Mouse (Mus musculus) thymus, postnatal 10 days (tissue): ENCODE measurements around the gene Ube2e2.

Experiments
- DNase-seq, 2 experiments: peaks; one replicate each; pipeline ENCODE4 v3.0.0; 2021; ENCODE audit warnings: low spot score in 2 of 2

The Ube2e2 gene

DNA sequence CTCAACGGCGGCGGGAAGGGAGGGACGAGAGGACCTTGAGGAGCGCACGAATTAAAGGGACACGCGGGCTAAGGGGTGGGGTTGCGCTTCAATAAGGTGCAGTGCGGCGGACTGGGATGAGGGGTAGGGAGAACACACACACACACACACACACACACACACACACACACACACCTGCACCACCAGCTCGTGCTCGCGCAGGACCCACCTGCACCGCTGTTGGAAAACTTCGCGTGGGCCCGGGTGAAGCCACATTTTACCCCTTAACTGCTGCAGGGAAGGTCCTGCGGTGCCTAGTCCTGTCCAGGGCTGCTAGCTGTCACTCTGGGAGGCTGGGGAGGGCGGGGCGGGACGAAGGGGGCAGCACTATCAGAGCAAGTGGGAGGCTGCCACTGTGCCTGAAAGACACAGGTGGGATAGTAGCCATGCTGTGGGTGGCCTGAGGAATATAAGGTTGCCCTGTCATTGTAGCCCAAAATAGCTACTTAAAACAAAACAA, at the start of gene Ube2e2:
Gene Ube2e2, minus strand, starts transcription at position 321 of the 499 bp plus-strand sequence.
- no peak for DNase-seq

GRCm38 (mm10) chr14:18940068-18940467, 46.0 kb upstream of the Ube2e2 start:
- no peak for DNase-seq

GRCm38 (mm10) chr14:18903553-18903952, 9.5 kb upstream of the Ube2e2 start:
- no peak for DNase-seq

GRCm38 (mm10) chr14:18893121-18893946, 733 bp downstream of the Ube2e2 start:
- peak; percentile 76 to 89 for DNase-seq

GRCm38 (mm10) chr14:18889571-18889970, 4.5 kb downstream of the Ube2e2 start:
- DNase-seq = no peak

DNA sequence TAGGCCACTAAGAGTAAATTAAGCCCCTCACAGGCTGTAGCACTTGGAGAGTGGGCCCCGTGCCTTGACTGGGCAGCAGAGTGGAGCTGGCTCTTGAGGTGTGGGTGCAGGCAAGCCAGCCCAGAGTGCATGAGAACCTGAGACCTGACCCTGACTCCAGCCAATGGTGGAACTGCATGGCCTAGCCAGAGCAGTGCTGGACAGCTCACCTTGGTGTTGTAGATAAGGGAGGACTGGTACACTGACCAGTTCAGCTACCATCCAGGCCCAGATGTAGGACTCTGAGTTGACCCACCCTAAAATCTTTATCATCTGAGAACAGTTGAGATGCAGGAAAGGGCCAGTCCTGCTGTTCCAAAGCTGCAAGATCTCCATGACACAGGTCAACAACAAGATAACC, 11.6 kb downstream of the Ube2e2 start:
- DNase-seq = no peak

DNA sequence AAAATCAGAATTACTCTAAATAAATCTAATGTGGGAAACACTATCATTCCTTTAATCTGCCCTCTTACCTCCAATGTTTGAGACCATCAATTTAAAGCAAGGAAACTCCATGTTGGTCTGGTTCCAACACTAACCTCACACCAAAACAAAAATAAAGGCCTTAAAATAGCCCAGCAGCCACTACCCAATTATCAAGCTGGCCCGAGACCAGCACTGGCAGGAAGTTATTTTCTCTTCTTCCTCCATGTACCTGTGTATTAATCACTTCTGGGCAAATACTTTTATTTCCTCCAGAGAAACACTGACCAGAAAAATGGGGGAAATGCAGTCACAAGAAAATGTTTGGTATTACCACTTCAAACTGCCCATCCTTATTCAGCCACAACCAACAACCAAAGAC, 23.4 kb downstream of the Ube2e2 start:
- no peak for DNase-seq

GRCm38 (mm10) chr14:18828661-18829060, 65.4 kb downstream of the Ube2e2 start:
- DNase-seq = no peak

DNA sequence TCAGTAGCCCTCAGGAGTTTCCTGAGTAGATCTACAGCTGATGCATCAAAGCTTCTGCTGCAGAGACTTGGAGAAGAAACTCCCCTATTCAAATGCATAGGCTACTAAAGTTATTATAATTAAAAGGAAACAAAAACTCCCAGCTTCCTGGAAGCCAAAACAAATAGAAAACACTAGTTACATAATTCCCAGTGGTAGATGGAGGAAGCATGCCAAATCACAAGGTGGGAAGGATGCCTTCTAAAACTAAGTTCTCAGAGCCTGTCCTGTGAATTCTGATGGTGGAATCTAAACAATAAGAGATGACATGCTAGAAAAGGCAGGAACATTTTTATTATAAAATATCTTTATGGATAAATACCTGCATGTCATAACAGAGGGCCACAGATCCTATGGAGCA, 67.3 kb downstream of the Ube2e2 start:
- no peak for DNase-seq

DNA sequence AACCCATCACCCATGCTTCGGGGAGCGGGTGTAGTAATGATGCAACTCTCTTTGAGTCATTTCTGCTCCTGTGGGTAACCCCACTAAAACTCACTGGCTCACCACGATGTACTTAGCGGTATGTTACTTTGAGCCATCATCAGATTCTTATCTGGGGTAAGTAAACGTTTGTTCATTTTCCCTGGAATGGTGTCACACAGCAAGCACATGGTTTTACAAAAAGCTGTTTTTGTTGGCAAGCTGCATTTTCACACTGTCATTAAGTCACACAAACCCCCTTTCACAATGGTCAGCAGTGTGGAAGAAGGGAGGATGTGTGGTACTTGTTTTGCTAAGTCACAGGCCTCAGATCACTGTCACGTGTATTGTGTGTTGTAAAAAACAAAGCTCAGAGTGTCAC, 73.4 kb downstream of the Ube2e2 start:
- DNase-seq = no peak

DNA sequence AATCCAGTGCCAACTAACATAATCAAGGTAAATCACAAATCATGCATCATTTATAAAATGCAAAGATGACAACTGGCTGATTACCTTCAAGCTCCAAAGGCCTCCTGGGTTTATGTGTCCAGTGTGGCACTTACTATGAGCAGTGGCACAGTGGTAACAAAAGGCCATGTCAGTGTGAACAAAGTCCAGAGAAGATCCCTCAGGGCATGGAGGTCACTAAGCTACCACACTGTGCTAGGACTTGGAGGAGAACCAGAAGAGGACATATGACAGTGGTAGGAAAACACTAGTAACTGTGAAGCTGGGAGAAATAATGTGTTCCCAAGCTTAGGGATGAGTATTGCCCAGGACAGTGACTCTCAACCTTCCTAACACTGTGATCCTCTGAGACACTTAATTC, 97.2 kb downstream of the Ube2e2 start:
- DNase-seq = no peak

DNA sequence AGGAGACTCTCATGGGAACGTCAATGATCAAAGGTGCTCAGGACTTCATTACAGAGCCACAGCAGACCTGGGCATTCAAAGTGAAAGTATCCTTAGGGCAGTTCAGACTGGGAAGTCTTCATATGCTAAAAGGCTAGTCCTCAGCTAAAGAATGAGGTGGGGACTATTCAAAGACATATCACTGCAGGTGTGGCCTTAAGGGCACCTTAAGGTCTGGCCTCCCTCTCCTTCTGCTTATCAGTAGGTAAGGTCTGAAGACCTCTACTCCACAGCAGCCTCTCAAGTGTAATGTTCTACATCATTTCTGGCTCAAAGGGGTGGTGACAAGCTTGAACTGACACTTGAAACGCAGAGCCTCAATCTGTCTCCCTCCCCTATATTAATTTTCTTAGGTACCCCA, 98.3 kb downstream of the Ube2e2 start:
- no peak for DNase-seq

GRCm38 (mm10) chr14:18778993-18779675, 114.9 kb downstream of the Ube2e2 start:
- no peak for DNase-seq

- DNase-seq = no peak
These were observed 115.8 kb downstream of the Ube2e2 start for GRCm38 (mm10) chr14:18778241-18778640.

GRCm38 (mm10) chr14:18776132-18776531, 117.9 kb downstream of the Ube2e2 start:
- DNase-seq = no peak

DNA sequence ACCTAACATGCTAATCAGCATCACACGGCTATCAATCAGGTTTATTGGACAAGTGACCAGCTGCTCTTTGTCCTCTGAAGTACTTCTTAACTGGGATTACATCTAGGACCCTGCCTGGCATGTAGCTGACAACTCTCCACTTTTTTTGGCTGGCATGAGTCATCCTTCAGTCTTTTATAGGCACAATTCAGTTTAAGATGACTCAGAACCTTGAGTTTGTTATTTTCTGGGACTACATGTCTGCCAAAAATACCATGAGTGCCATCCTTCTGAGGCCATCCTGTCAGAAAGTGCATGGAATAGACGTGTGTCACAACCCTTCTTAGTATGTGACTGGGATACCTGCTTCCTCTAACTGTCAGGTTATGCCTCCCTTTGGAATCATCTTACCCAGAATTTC, 120.3 kb downstream of the Ube2e2 start:
- DNase-seq = no peak

- DNase-seq = no peak
These were observed 134.3 kb downstream of the Ube2e2 start for GRCm38 (mm10) chr14:18759601-18760356.

DNA sequence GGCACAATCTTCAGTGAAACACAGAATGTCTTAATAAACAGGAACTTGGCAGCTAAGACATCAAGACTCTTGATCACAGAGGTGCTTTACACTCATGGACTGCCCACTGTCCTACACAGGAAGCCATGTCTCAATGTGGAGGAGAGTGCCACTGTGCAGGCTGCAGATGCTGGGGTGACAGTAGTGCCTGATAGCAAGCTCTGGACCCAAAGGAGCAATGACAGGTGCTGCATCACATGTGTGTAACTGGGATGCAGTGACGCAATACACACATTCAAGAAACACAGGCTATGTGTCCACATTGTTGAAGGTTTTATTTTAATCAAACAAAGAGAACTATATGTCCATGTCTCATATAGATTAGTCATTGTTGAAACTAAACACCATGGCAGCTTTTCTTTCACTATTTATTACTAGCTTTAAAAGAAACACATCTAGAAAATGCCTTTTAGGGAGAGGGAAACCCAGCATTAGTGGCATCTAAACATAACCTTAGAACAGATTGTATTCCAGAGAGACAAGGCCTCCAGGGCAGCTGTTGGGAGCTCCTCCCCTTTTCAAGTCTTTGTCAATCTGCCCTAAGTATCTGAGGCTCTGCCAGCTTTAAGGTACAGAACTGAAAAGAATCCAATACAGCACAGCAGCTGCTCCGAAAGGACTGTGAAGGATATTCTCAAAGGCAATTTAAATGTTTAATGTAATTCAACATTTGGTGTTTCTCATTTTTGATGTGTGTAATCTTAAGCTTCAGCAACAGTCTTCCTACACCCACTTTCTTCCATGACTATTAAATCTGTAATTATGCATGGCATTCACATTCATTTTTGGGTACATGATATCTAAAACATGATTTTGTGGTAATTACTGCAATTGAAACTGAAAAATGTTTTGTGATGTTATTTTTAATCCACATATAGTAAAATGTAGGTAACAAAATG, 135.2 kb downstream of the Ube2e2 start:
- no peak for DNase-seq

DNA sequence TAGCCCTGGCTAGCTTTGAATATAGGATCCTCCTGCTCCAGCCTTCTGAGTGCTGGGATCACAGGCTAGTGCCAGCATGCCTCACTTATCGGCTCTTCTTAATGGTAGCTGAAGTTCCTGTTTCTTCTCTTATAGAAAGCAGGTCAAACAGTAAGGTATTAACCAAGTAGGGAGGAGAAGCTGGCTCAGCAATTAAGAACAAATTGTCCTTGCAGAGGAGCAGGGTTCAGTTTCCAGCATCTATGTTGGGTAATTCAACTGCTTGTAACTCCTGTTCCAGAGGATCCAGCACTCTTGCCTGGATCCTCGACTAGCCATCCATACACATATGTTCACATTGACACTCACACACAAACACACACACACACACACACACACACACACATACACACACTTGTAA, 136.1 kb downstream of the Ube2e2 start:
- no peak for DNase-seq

DNA sequence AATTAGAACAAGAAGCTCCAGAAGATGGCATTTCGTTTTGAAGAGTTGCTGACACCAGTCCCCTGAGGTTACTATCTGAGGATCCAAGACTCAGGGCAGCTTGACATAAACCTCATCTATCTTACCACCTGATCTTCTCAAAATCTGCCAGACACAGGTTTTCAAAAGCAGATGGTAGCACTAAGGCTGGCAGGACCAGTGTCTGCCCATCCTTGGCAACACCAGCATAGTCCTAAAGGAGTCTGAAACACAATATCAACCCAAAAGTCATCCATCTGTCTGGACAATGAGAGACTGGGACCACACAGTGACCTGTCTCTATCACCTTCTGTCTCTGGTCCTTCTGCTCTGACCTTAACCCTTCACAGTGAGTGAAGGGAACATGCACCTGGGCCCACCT, 138.7 kb downstream of the Ube2e2 start:
- no peak for DNase-seq

DNA sequence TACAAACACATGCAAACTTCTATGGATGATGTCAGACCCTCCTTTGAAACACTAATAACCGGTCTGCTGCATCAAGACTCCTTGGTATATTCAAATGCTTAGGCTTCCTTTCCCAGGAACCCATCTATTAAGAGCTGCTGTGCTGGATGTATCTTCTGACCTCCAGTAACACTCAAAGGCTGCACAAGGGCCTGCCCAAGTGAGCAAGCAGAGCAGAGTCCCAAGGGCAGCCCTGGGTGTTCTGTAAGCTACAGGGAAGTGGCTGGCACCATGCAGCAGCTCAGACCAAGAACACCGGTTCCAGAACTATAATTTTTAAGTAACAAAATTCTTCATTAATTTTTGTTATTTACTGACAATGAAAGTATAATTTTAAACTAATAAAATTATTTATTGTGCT, 139.5 kb downstream of the Ube2e2 start:
- no peak for DNase-seq
